Mouse (Mus musculus): Measurements from ENCODE around the gene Abhd2.
A peak's percentile ranks its signal among the peaks of the same experiment; 100 is the strongest.
"Not testable (repeated sequence)": the region's sequence is repeated elsewhere in the genome, so short reads cannot be mapped to it uniquely, and the experiment has no call there.

The Abhd2 gene

DNA sequence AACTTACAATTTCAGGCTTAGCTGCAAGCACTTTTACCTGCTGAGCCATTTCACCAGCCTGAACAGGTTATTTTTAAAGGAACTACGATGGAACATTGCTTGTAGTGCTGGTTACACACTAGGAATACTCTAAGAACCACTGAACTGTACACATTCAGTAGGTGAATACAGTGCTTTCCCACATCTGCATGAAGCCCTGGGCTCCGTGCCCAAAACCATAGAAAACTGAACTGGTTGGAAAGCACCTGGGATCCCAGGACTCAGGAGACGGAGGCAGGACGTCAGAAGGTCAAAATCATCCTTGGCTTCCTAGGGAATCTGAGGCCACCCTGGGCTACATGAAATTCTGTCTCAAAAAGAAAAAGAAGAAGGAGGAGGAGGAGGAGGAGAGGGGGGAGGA lies 6.8 kb upstream of the Abhd2 start:
- no peak for DNase-seq (ENCODE audit: low spot score in 2 of 2)

- no peak for DNase-seq (ENCODE audit: low spot score in 2 of 2)
Observed at GRCm38 (mm10) chr7:79267690-79268388, 5.2 kb upstream of the Abhd2 start.

DNA sequence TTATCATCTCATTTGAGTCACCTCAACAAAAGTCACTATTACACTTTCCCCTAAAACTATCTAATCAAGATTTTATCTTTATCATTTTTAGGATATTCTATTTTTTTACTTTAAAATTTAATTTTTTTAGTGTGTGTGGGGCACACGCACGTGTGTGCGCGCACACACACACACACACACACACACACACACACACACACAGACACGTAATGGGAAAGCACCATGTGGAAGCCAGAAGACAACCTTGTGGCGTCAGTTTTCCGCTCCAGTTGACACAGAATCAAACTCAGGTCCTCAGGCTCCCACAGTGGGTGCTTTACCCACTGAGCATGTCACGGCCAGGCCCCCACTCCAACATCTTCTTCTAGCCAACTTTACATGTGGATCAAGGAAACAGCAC lies 4.1 kb upstream of the Abhd2 start:
- DNase-seq (ENCODE audit: low spot score in 2 of 2), result no peak

GRCm38 (mm10) chr7:79269411-79269810 lies 3.6 kb upstream of the Abhd2 start:
- no peak for DNase-seq (ENCODE audit: low spot score in 2 of 2)

DNA sequence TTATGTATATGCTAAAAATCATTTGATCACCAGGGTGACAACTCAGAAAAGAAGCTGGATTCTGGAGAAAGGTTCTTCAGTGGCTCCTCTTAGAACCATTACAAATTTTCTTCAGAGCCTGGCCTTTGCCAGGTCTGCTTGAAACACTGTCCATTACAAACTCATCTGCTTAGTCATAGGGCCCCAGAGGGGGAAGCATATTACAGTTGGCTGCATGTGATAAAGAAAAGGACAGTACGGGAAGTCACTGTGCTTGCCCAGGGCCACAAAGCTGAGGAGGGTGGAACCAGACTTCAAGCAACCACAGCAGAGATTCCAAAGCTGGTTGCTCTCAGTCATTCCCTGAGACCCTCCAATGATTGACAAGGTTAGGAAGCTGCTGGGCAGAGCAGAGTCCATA lies 3.1 kb upstream of the Abhd2 start:
- no peak for DNase-seq (ENCODE audit: low spot score in 2 of 2)

- DNase-seq (ENCODE audit: low spot score in 2 of 2), result peak; percentile 82 to 83
Observed at GRCm38 (mm10) chr7:79270961-79271387, 2.0 kb upstream of the Abhd2 start.

DNA sequence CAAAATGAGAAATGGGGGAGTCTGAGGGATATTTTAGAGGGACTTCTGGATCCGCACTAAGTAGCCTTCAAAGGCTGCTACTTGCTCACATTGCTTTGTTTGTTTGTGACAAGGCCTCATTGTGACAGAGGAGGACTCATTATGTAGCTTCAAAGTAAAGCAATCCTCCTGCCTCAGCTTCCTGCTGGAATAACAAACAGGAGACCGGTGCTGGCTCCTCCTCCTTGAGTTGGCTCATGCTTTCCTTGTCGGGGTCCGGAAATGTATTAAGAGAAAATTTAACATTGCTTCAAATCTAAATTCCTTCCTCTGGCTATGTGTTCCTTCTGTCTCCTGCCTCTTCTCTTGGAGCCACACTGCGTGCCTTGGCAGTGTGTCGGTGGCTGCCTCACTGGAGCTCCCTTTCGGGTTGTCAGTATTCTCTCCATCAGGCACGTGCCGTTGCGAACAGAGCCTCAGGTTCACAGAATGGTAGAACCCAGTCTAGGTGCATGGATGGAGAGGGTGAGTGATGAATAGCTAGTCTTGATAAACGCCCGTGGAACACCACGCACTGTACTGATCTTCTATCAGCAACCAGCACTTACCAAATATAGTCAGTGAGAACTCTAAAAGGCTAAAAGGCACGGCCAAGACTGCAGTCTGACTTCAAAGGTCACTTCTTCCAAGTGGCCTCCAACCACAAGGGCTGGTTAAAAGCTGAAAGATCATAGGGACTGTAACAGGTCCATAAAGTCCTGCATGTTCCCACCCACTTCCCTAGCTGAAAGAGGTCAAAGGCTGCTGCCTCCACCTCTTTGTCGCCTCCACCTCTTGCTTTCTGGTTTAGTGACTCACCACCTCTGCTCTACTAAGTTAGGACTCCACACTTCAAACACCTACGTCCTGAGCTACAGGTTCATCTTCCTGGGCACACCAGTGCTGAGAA lies 874 bp upstream of the Abhd2 start:
- no peak for DNase-seq (ENCODE audit: low spot score in 2 of 2)

DNA sequence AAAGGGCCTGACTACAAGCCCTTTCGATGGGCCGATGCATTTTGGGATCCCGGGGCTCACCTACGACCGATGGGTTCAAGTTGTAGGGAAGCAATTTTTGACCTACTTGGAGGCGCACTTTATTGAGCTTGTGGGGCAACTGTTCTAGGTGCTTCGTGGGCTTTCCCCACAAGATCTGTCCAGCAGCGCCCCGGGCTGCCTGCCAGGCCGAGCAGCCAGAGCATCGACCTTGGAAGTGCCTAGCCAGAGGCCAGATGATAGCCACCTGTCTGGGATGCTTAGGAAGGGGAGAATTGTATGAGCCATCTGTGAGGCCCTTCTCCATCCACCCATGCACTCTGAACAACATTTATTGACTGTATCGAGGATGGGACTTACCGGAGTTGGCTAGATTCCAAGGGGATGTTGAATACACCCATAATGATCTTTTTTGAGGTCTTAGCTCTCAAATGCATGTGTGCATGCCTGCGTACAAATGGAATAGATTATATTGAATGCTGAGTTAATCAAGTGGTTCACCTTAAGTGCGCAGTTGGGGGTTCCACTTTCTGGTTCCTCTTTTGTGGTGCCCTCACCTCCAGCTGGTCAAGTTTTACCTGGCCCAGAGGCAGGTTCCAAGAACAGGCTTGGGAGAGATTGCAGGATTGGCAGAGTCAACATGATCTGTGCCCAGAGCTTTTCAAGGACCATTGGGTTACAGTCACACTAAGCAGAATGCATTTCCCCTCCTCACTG lies 906 bp downstream of the Abhd2 start:
- no peak for DNase-seq (ENCODE audit: low spot score in 2 of 2)

GRCm38 (mm10) chr7:79274473-79275010 lies 1.5 kb downstream of the Abhd2 start:
- no peak for DNase-seq (ENCODE audit: low spot score in 2 of 2)

GRCm38 (mm10) chr7:79275345-79275744 lies 2.3 kb downstream of the Abhd2 start:
- DNase-seq (ENCODE audit: low spot score in 2 of 2), result no peak

DNA sequence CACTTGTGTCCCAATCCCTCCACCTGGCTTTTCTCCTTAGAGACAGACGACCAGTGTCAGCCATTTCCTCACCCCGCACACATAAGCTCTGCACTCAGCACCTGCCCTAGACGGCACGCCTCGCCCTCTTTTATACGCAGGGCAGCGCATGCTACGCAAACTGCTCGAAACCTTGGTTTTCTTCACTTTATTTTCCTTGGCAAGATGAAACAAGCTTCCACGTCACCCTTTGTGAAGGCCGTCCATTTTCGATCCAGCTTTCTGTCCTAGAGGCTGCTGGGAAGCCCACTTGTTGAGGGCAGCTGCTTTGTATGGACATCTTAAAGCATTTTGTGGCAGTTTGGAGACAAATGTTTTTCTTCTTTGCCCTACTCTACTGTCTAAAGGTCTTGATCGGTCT lies 5.4 kb downstream of the Abhd2 start:
- DNase-seq (ENCODE audit: low spot score in 2 of 2), result no peak

- no peak for DNase-seq (ENCODE audit: low spot score in 2 of 2)
Observed at GRCm38 (mm10) chr7:79279376-79280029, 6.5 kb downstream of the Abhd2 start.

- no peak for DNase-seq (ENCODE audit: low spot score in 2 of 2)
Observed at GRCm38 (mm10) chr7:79282883-79283670, 10.1 kb downstream of the Abhd2 start.

DNA sequence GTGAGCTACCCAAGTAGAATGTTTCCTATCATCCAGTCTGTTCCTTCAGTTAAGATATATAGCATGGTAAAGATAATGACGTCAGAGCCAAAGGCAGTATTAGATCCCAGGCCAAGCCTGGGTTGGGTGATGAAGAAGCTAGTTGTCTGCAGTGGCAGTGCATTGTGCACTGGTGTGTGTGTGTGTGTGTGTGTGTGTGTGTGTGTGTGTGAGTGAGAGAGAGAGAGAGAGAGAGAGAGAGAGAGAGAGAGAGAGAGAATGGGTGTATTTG lies 10.6 kb downstream of the Abhd2 start:
- DNase-seq (ENCODE audit: low spot score in 2 of 2), result not testable (repeated sequence)

- no peak for DNase-seq (ENCODE audit: low spot score in 2 of 2)
Observed at GRCm38 (mm10) chr7:79284160-79284888, 11.3 kb downstream of the Abhd2 start.

GRCm38 (mm10) chr7:79284889-79285280 lies 11.9 kb downstream of the Abhd2 start:
- no peak for DNase-seq (ENCODE audit: low spot score in 2 of 2)

- DNase-seq (ENCODE audit: low spot score in 2 of 2), result no peak
Observed at GRCm38 (mm10) chr7:79285408-79285807, 12.4 kb downstream of the Abhd2 start.

GRCm38 (mm10) chr7:79287226-79287625 lies 14.2 kb downstream of the Abhd2 start:
- DNase-seq (ENCODE audit: low spot score in 2 of 2), result no peak

DNA sequence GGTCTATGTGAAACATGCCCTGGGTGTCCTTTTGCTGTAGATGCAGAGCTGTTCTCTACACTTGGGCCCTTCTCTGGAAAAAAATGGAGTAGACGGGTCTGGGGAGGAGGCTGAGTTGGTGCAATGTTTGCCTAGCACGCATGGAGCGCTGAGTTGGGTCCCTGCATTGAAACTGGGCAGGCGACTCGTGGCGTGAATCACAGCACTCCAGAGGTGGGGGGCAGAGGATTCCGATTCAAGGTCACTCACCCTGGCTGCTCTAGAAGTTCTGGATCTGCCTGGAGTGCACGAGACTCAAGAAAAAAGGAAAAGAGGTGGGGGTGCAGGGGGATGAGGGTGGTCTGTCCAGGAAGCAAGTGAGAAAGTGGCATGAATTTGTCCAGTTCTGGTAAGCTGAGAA lies 14.9 kb downstream of the Abhd2 start:
- DNase-seq (ENCODE audit: low spot score in 2 of 2), result no peak

DNA sequence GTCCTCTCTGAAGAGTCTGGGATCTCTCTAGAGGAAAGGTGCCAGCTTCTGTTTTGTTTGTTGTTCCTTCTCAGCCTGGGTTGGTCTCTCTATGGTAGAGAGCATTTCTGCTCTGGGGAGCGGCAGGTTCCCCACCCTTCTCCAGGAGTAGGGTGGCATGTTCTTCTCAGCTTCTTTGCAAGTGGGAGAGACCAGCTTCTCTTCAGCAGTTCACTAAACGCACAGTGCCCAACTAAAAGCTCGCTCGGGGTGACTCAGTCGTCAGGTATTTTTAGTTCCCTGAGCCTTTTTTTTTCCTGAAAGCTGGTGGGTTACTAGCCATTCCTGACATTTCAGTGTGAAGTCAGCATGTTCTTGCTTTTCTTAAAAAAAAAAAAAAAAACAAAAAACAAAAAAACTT lies 15.4 kb downstream of the Abhd2 start:
- DNase-seq (ENCODE audit: low spot score in 2 of 2), result no peak
